Mouse (Mus musculus): ENCODE measurements around the gene Mgat5. TPM values are rescaled to one million over a fixed set of nuclear protein-coding genes. Genes with fewer than 3 reads are reported as not detected.

Mgat5 gene
- polyA plus RNA-seq, 1 experiment, result 2.2 TPM

DNA sequence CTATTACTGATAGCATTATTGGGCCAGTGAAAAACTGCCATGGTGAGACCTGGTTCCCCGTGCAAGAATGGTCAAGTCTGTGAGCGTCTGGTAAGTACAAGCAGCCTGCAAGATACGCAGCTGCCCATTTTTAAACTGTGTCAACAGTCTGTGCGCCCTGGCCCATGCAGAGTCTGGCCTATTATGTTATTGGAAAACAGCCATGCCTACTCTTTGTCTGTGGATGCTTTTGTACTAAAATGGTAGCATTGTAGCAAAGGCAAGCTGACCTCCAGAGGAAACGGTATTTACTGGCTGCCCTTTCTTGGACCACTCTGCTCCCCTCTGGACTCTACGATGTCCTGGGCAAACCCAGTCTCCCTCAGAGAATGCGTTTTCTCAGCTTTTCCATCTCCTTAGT lies 209.7 kb downstream of the Mgat5 start:
- Histone ChIP-seq H3K4me2 (ENCODE audit: low read depth) (no peak overlapping the region), H3K4me3 (no peak overlapping the region), H3K79me2 (ENCODE audit: control insufficient read depth, insufficient read depth) (no peaks in the 10 kb centered on the region), H3K36me3 (ENCODE audit: control insufficient read depth, insufficient read depth) (no peaks in the 10 kb centered on the region), H3ac (ENCODE audit: control insufficient read depth, insufficient read length) (no peak overlapping the region), H3K27me3 (ENCODE audit: control insufficient read depth, insufficient read depth, insufficient read length) (no peaks in the 10 kb centered on the region)
- TF ChIP-seq TCF12 (IDR thresholded peaks at IDR 0.05; ENCODE audit: insufficient read depth, poor library complexity, severe bottlenecking) (no peak), MYOG (IDR thresholded peaks at IDR 0.05; ENCODE audit: control insufficient read depth in 1 of 3, insufficient read depth in 1 of 3, insufficient read length in 2 of 3, low read depth in 2 of 3) (no peak), SRF (IDR thresholded peaks at IDR 0.05; ENCODE audit: control insufficient read depth, insufficient read length, low read depth) (no peak), POLR2A (IDR thresholded peaks at IDR 0.05; ENCODE audit: insufficient read length, low read depth) (no peak), REST (IDR thresholded peaks at IDR 0.05; ENCODE audit: insufficient read depth, insufficient read length) (no peak), USF1 (IDR thresholded peaks at IDR 0.05; ENCODE audit: low read depth) (no peak)

DNA sequence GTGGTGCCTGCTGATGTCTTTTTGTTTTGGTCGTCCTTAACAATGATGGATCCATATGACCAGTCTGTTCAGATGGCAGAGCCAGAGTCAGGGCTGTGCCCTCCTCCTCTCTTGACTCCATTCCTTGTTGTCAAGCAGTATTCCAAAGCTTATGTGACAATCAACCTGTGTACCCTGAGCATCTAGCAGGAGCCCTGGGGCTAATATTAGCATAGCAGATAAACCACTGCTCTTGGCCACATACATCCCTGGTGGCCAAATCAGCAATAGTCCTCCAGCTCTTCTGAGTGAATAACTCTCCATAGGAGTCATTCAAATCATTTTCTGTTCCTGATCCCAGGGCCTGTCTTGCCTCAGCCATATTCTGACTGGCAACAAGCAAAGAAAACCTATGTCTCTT lies 211.1 kb downstream of the Mgat5 start:
- H3K4me3 ChIP-seq, result no peak overlapping the region
- H3K27me3 ChIP-seq (ENCODE audit: control insufficient read depth, insufficient read depth, insufficient read length), result no peaks in the 10 kb centered on the region
- no peak overlapping the region for H3K4me2 ChIP-seq (ENCODE audit: low read depth)
- TF ChIP-seq REST (IDR thresholded peaks at IDR 0.05; ENCODE audit: insufficient read depth, insufficient read length) (no peak), SRF (IDR thresholded peaks at IDR 0.05; ENCODE audit: control insufficient read depth, insufficient read length, low read depth) (no peak), TCF3 (IDR thresholded peaks at IDR 0.05; ENCODE audit: insufficient read length, low read depth) (no peak), POLR2AphosphoS2 (IDR thresholded peaks at IDR 0.05; ENCODE audit: insufficient read length, low read depth) (no peak), TCF12 (IDR thresholded peaks at IDR 0.05; ENCODE audit: insufficient read depth, poor library complexity, severe bottlenecking) (no peak)
- H3K36me3 ChIP-seq (ENCODE audit: control insufficient read depth, insufficient read depth), result no peaks in the 10 kb centered on the region
- H3ac ChIP-seq (ENCODE audit: control insufficient read depth, insufficient read length), result no peak overlapping the region
- H3K79me2 ChIP-seq (ENCODE audit: control insufficient read depth, insufficient read depth), result no peaks in the 10 kb centered on the region

DNA sequence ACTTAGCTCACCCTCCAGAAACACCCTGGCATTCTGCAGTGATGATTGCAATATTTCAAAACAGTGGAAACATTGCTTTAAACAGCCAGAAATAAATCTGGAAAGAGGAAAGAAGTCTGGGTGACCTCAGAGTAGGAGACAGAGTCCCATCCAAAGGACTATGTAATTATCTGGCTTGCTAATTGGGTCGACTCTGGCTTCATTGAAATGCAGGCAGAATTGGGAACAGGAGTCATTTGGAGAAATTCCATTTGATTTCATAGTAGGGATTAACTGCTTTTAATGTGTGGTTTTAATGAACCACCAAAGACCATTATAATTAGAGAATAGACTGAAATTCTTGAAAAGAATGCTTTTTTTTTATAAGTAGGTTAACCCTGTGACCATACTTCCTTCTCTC lies 212.2 kb downstream of the Mgat5 start:
- Histone ChIP-seq H3K36me3 (ENCODE audit: control insufficient read depth, insufficient read depth) (no peaks in the 10 kb centered on the region), H3K79me2 (ENCODE audit: control insufficient read depth, insufficient read depth) (no peaks in the 10 kb centered on the region), H3ac (ENCODE audit: control insufficient read depth, insufficient read length) (no peak overlapping the region), H3K4me3 (no peak overlapping the region), H3K27me3 (ENCODE audit: control insufficient read depth, insufficient read depth, insufficient read length) (no peaks in the 10 kb centered on the region), H3K4me2 (ENCODE audit: low read depth) (no peak overlapping the region)
- TF ChIP-seq CEBPB (IDR thresholded peaks at IDR 0.05; ENCODE audit: insufficient read depth, poor library complexity, severe bottlenecking) (no peak), MYOD1 (IDR thresholded peaks at IDR 0.05; ENCODE audit: control insufficient read depth in 1 of 3, insufficient read length in 2 of 3, low read depth in 2 of 3) (no peak), MYOG (IDR thresholded peaks at IDR 0.05; ENCODE audit: control insufficient read depth in 1 of 3, insufficient read depth in 1 of 3, insufficient read length in 2 of 3, low read depth in 2 of 3) (no peak), SRF (IDR thresholded peaks at IDR 0.05; ENCODE audit: control insufficient read depth, insufficient read length, low read depth) (no peak), POLR2AphosphoS2 (IDR thresholded peaks at IDR 0.05; ENCODE audit: insufficient read length, low read depth) (no peak), REST (IDR thresholded peaks at IDR 0.05; ENCODE audit: insufficient read depth, insufficient read length) (no peak), POLR2A (IDR thresholded peaks at IDR 0.05; ENCODE audit: insufficient read length, low read depth) (no peak), USF1 (IDR thresholded peaks at IDR 0.05; ENCODE audit: low read depth) (no peak), E2F4 (IDR thresholded peaks at IDR 0.05; ENCODE audit: insufficient read depth) (no peak), TCF12 (IDR thresholded peaks at IDR 0.05; ENCODE audit: insufficient read depth, poor library complexity, severe bottlenecking) (no peak), MAX (IDR thresholded peaks at IDR 0.05; ENCODE audit: low read depth) (no peak), TCF3 (IDR thresholded peaks at IDR 0.05; ENCODE audit: insufficient read length, low read depth) (no peak)

DNA sequence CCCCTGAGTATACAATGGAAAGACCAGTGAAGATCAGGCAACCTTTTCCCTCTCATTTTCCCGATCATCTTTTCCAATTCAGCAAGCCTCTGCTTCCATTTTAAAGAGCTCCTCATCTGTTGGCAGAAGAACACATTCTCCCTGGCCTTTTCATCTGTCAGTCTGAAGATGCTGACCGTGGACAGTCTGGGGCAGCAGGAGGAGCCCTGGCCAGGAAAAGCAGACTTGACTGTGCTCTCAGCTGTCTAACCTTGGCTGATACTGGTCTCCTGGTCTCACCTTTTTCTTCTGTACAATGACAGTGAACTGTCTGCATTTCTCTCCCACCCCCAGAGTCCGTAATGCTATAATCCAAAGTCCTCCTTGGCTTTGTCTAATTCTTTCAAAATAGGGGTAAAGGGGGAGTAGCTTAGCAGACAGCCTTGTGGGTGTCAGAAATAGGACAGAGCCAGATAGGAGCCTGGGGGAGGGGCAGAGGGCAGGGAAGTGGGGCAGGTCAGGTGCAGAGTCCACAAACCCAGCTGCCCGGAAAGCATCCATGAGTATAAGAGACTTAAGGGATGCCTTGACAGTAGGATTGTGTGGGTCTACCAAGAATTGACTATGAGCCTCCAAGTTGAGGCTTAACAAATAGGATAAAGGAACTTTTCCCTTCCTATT lies 214.2 kb downstream of the Mgat5 start:
- H3K27me3 ChIP-seq (ENCODE audit: control insufficient read depth, insufficient read depth, insufficient read length), result no peaks in the 10 kb centered on the region
- no peak overlapping the region for H3K4me3 ChIP-seq
- no peak for TF ChIP-seq USF1 (IDR thresholded peaks at IDR 0.05; ENCODE audit: low read depth)
- TF ChIP-seq MYOG (IDR thresholded peaks at IDR 0.05; ENCODE audit: control insufficient read depth in 1 of 3, insufficient read depth in 1 of 3, insufficient read length in 2 of 3, low read depth in 2 of 3), result no peak

DNA sequence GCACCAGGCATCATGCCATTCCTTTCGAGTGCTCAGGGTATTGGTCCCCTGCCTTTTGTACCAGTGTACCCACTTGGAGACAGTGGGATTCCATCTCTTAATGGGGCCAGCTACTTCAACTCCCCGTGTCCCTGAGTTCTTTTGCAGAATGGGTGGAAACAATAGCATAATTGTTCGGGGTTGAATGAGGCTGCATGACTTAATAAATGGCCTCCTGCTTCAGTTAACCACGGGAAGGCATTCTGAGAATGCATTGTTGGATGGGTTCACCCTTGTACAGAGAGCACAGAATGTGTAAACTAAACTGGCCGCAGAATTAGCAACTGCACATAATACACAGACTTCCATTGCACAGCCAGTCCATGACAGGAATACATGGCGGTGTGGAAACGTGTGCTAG lies 214.8 kb downstream of the Mgat5 start:
- H3K4me3 ChIP-seq, result no peak overlapping the region
- TF ChIP-seq MAX (IDR thresholded peaks at IDR 0.05; ENCODE audit: low read depth), result no peak
- TF ChIP-seq POLR2AphosphoS2 (IDR thresholded peaks at IDR 0.05; ENCODE audit: insufficient read length, low read depth), result no peak
- TF ChIP-seq CEBPB (IDR thresholded peaks at IDR 0.05; ENCODE audit: insufficient read depth, poor library complexity, severe bottlenecking), result no peak
- TF ChIP-seq TCF12 (IDR thresholded peaks at IDR 0.05; ENCODE audit: insufficient read depth, poor library complexity, severe bottlenecking), result no peak
- no peak for TF ChIP-seq USF1 (IDR thresholded peaks at IDR 0.05; ENCODE audit: low read depth)
- TF ChIP-seq E2F4 (IDR thresholded peaks at IDR 0.05; ENCODE audit: insufficient read depth), result no peak
- TF ChIP-seq TCF3 (IDR thresholded peaks at IDR 0.05; ENCODE audit: insufficient read length, low read depth), result no peak
- TF ChIP-seq MYOG (IDR thresholded peaks at IDR 0.05; ENCODE audit: control insufficient read depth in 1 of 3, insufficient read depth in 1 of 3, insufficient read length in 2 of 3, low read depth in 2 of 3), result no peak
- TF ChIP-seq MYOD1 (IDR thresholded peaks at IDR 0.05; ENCODE audit: control insufficient read depth in 1 of 3, insufficient read length in 2 of 3, low read depth in 2 of 3), result no peak
- TF ChIP-seq SRF (IDR thresholded peaks at IDR 0.05; ENCODE audit: control insufficient read depth, insufficient read length, low read depth), result no peak
- TF ChIP-seq REST (IDR thresholded peaks at IDR 0.05; ENCODE audit: insufficient read depth, insufficient read length), result no peak
- no peak for TF ChIP-seq POLR2A (IDR thresholded peaks at IDR 0.05; ENCODE audit: insufficient read length, low read depth)
- no peaks in the 10 kb centered on the region for H3K36me3 ChIP-seq (ENCODE audit: control insufficient read depth, insufficient read depth)
- no peak overlapping the region for H3ac ChIP-seq (ENCODE audit: control insufficient read depth, insufficient read length)
- H3K4me2 ChIP-seq (ENCODE audit: low read depth), result no peak overlapping the region
- no peaks in the 10 kb centered on the region for H3K27me3 ChIP-seq (ENCODE audit: control insufficient read depth, insufficient read depth, insufficient read length)
- no peaks in the 10 kb centered on the region for H3K79me2 ChIP-seq (ENCODE audit: control insufficient read depth, insufficient read depth)

More for the DNA sequence above, 214.2 kb downstream of the Mgat5 start:
- no peaks in the 10 kb centered on the region for H3K36me3 ChIP-seq (ENCODE audit: control insufficient read depth, insufficient read depth)
- H3ac ChIP-seq (ENCODE audit: control insufficient read depth, insufficient read length), result no peak overlapping the region
- H3K4me2 ChIP-seq (ENCODE audit: low read depth), result no peak overlapping the region
- no peaks in the 10 kb centered on the region for H3K79me2 ChIP-seq (ENCODE audit: control insufficient read depth, insufficient read depth)
